Mouse (Mus musculus): ENCODE measurements around the gene Olfr1019.

Olfr1019 gene

DNA sequence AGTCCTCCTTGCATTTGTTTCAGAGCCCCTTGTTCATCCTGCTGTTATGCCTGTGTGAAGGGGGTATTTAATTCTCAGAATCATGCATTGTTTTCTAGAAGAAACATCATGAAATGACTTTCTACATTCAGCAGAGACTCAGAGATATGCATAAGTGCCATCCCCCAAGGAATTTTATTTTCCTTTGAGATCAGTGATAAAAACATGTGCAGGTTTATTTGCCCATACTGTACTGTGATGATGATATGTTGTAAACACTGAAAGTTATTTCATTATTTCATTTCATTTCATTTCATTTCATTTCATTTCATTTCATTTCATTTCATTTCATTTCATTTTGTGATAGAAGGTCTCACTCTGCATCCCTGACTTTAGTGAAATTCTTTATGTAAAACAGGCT is at the start of gene Olfr1019:
Gene Olfr1019, minus strand, starts transcription at position 101 of the 400 bp plus-strand sequence.
- no peak for DNase-seq (ENCODE audit: low spot score in 2 of 2)

DNA sequence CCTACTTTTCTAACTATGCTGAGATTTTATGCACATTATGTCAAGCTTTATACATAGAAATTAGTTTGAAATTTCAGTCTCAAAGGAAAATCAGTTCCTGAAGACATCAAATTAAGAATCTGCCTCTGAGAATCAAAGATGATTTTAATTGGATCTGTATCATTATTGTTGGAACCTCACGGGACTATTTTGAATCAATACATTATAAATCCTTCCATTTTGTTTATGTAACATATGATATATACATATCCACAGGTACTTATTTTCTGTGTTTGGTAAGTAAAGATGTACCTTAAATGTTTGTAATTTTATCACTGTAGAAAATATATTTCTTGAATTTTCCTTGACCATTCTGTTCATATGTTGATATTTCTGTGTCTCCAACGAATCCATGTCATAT is 40.1 kb upstream of the Olfr1019 start, which contains the start of gene Olfr1023:
Gene Olfr1023, plus strand, starts transcription at position 301 of the 400 bp plus-strand sequence.
- DNase-seq (ENCODE audit: low spot score in 2 of 2), result no peak

DNA sequence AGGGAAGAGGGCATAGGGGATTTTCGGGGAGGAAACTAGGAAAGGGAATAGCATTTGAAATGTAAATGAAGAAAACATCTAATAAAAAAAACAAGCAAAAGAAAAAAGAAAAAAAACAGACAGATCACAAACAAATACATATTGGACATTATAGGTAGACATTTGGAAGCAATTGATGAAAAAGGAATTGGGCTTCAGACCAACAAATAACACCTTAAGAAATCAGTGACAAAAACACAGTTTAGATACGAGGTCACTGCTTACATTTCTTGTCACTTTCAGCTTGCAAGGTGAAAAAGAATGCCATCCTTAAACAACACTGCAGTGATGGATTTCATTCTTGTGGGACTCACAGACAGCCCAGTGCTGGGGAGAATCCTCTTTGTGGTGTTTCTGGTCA is 23.0 kb upstream of the Olfr1019 start, which contains the start of gene Olfr1022:
Gene Olfr1022, plus strand, starts transcription at position 301 of the 400 bp plus-strand sequence.
- DNase-seq (ENCODE audit: low spot score in 2 of 2), result no peak

DNA sequence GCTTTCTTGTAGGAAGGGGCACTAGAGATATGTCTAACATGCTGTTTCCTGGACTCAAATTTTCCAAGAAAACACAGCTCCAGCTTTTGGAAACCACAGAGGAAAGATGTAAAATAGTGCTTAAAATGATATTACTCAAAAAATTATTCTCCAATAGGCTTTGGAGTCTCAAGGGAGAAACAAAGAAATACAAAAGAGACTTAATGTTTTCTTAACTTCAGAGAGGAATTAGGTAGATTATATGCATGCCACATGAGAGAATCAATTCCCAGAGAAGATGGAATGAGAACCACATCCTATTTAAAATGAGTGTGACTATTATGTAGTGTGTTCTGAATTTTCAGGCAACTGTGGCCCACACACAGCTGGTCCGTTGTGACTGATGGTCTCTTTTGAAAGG is 1.4 kb upstream of the Olfr1019 start, which contains the start of gene Olfr1020:
Gene Olfr1020, plus strand, starts transcription at position 301 of the 400 bp plus-strand sequence.
- no peak for DNase-seq (ENCODE audit: low spot score in 2 of 2)

DNA sequence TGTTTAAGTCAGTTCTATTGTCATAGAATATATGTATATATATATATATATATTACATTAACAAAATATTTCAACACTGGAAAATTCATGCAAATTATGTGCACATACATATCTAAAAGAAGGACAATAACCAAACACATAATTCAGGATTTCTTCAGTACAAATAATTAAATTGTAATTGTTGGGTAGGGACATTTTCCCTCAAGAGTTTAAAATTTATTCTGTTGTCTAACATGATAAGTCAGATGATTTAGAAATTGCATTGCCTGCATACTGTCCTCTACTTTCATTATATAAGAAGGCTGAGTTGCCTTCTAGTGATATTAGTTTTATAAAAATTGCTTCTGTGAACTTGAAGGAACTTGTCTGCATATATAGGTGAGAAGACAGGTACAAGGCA is 27.1 kb downstream of the Olfr1019 start, which contains the start of gene Olfr1018:
Gene Olfr1018, plus strand, starts transcription at position 301 of the 400 bp plus-strand sequence.
- DNase-seq (ENCODE audit: low spot score in 2 of 2), result no peak

DNA sequence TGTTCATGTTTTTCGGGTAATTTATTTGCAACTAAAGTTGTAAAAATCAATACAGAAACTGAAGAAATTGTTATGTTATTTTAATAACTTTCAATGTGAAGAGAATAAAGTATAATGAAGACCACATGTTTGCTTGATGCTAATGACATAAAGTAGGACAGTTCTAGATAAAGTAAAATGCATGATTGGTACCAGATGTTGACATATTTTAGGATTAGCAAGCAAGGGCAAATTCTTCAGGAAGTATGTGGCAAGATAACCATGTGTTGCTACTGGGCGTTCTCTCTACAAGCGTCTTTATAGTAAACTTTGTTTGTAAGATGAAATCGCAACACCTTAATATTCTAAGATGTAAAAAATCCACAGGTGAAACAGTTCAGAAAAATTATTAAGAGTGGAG is 40.8 kb downstream of the Olfr1019 start:
- no peak for DNase-seq (ENCODE audit: low spot score in 2 of 2)

DNA sequence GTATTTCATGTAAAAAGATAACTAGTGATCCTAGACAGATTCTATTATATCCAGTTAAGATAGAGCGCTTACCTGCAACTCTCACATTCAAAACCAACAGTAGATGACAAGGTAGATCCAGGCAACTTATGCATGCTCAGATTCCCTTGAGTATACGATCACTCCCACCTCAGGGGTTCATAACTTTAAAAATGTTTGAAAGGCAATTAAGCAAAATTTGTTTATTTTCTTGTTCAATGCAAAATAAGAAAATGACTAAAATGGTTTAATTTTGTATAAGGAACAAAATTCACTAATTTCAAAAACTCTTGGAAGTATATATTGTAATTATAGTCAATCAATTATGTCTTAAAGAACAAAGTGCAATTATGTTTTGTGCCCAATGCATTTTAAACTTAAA is 42.8 kb downstream of the Olfr1019 start, which contains the start of gene Olfr1016:
Gene Olfr1016, minus strand, starts transcription at position 101 of the 400 bp plus-strand sequence.
- DNase-seq (ENCODE audit: low spot score in 2 of 2), result no peak

DNA sequence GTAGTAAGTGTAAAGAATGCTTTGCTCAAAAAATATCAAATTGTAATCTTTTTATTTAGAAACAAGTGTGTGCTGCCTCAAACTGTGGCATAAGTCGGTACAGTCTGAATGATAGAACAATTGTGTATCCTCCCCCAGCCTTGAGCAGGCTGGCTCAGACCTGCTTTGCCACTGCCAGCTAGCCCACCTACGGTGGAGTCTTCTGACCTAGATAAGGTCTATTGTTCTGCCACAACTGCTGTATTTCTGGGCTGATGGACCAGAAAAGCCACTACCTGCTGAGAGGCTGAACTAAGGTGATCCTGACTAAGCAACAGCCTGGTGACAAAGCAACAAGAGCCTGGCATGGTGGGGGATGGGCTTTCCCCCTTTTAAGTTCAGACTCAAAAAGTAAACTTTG is 53.0 kb downstream of the Olfr1019 start:
- DNase-seq (ENCODE audit: low spot score in 2 of 2), result no peak
